Mouse (Mus musculus): ENCODE results near the gene Nle1.

DNA sequence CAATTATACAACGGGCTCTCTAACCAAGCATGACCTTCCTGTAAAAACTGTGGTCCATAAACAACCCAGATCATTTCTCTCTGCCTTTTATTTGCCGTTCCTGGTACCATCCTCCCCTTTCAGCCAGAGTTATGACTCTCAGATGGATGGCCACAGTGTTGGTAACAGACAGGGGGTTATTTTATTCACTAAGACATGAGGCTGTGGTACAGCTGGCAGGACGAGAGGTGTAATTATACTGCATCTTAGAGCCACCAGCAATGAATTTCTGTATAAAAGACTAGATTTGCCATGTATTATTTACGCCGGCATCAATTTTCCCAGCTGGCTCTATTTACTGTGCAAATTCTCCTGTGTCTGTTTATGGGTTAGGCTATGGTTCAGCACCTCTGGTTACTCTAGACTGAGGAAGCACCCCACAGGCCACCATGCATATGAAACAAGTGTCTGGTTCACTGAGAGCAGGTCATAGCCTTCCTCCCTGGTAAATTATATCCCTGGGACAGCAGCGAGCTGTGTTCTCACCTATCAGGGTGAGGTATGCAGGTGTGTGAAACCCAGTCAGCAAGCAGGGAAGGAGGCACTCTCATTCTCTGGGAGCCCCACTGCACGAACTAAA is 30.4 kb downstream of the Nle1 start:
- TF ChIP-seq CTCF (IDR thresholded peaks at IDR 0.05; ENCODE audit: insufficient read depth, low read depth, low read length): no peak
- no peak for TF ChIP-seq POLR2A (IDR thresholded peaks at IDR 0.05; ENCODE audit: insufficient read depth, low read depth, low read length)

Data from olfactory bulb, adult 2 months (tissue).